Mouse (Mus musculus): ENCODE results near the gene Sumo1.

DNA sequence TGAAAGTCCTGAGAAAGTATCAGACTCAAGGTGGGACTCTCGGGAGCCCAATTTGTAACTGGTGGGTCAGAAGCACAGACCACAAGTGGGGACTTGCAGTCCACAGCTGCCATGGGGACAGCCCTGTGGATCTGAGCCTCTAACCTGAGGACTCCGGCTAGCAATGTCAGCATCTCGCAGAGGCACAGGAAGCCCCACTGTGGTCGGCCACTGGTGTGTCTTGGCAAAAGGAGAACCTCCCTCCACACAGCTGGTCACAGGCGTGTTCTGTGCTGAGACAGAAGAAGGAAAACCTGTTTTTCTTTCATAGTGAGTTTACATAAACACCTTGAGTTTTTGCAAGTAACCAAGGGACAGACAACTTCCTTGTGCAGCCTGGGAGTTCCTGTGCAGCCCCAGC is 104.8 kb downstream of the Sumo1 start:
- TF ChIP-seq CTCF (IDR thresholded peaks at IDR 0.05; ENCODE audit: control insufficient read depth, insufficient read depth, low read length) (no peak), POLR2A (IDR thresholded peaks at IDR 0.05; ENCODE audit: borderline replicate concordance, control insufficient read depth, low read depth, low read length) (no peak)
